Comparison of ENCODE assay signal across 8 mouse cellular contexts in the genomic region with DNA sequence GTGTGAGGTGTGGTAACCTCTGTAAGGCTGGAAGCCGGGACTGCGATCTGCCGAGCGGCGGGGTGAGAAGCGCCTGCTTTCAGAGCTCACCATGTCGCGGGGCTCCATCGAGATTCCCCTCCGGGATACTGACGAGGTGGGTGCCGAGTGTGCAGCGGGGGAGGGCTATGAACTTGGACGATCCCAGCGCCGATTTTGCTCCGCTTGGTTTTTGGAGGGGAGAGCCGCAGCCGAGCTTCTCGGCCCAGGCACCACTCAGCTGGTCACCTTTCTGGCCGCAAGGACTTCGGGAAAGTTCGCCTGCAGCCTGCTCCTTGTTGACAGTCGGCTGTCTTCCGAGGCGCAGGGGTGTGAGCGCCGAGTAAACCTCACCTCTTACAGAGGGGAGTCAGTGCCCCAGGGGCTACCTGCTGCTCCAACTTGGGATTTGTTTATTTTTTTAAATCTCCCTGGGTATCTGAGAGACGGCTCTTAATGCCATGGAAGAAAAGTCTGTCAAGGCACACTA. TPM values are rescaled to one million over a fixed set of nuclear protein-coding genes. Genes with fewer than 3 reads are reported as not detected.
A peak's percentile ranks its signal among the peaks of the same experiment; 100 is the strongest.
DNase-seq lines count a peak whose midpoint lies in the region; ATAC-seq lines count a peak whose summit lies in the region.

No protein-coding gene starts in this region.

- peaks cover 6% of the 10 kb centered on the region for H3K36me3 ChIP-seq in heart, embryonic 16.5 days (ENCODE audit: control insufficient read depth, insufficient read depth)
- H3K36me3 ChIP-seq in hindbrain, embryonic 12.5 days, result peaks cover 28% of the 10 kb centered on the region

- peak overlapping the region; percentile 90 for H3K9ac ChIP-seq in heart, embryonic 16.5 days (ENCODE audit: low read length)
- peak overlapping the region; percentile 76 for H3K9ac ChIP-seq in hindbrain, embryonic 12.5 days

- DNase-seq in heart, adult 8-10 months (ENCODE audit: low spot score), result no peak
- DNase-seq in lung, postnatal 36 days, result peak; percentile 39
- DNase-seq in ovary, adult 18-20 months (ENCODE audit: low spot score), result no peak
- DNase-seq in adrenal gland, adult 18-20 months (ENCODE audit: low spot score in 2 of 2), result no peak
- no peak for DNase-seq in cerebellum, adult 9-10 months

- no peaks in the 10 kb centered on the region for H3K27me3 ChIP-seq in heart, embryonic 16.5 days (ENCODE audit: control insufficient read depth, insufficient read depth, low read length)
- H3K27me3 ChIP-seq in hindbrain, embryonic 12.5 days, result no peaks in the 10 kb centered on the region

- H3K9me3 ChIP-seq in heart, embryonic 16.5 days (replicated peaks; ENCODE audit: control insufficient read depth, low read length), result no peaks in the 10 kb centered on the region
- H3K9me3 ChIP-seq in hindbrain, embryonic 12.5 days (replicated peaks), result no peaks in the 10 kb centered on the region

- WGBS in heart, embryonic 16.5 days, result under 1% methylated on average over 29 of the region's 29 CpGs
- WGBS in hindbrain, embryonic 12.5 days, result under 1% methylated on average over 29 of the region's 29 CpGs

- peak; percentile 20 for ATAC-seq in heart, embryonic 16.5 days (replicated peaks; ENCODE audit: extremely low read depth, insufficient read depth, low FRiP score)
- peak; percentile 57 for ATAC-seq in activated CD4-positive, CD25-positive, alpha-beta regulatory T cell, adult 4 months
- ATAC-seq in hindbrain, embryonic 12.5 days (ENCODE audit: low FRiP score), result peak; percentile 53

- H3K27ac ChIP-seq in heart, embryonic 16.5 days (ENCODE audit: low read length), result peak overlapping the region; percentile 97
- H3K27ac ChIP-seq in hindbrain, embryonic 12.5 days, result peak overlapping the region; percentile 96

- H3K4me2 ChIP-seq in heart, embryonic 16.5 days (ENCODE audit: low read depth, low read length), result peak overlapping the region; percentile 89
- H3K4me2 ChIP-seq in hindbrain, embryonic 12.5 days (replicated peaks), result peak overlapping the region; percentile 78

- peak overlapping the region; percentile 96 for H3K4me3 ChIP-seq in heart, embryonic 16.5 days (ENCODE audit: low read length)
- H3K4me3 ChIP-seq in hindbrain, embryonic 12.5 days, result peak overlapping the region; percentile 83

- H3K4me1 ChIP-seq in heart, embryonic 16.5 days (ENCODE audit: control insufficient read depth, insufficient read depth, low read length), result peaks cover 7% of the 10 kb centered on the region
- peaks cover 16% of the 10 kb centered on the region for H3K4me1 ChIP-seq in hindbrain, embryonic 12.5 days

RNA-seq across cellular contexts. Expression of a gene that starts 0.3 kb away (rescaled TPM):
- polyA plus RNA-seq in heart, embryonic 16.5 days (2015; fragmentation: Nextera tagmentation; extraction: Ambion mirVana), result 38.6 and 40.3 TPM in 2 replicates
- total RNA-seq in heart, adult 8-10 months (2022), result 10 to 100 TPM; 11.3 to 18.2 (median 12.9) TPM
- 10 to 100 TPM; 31.5 to 34.1 TPM for polyA plus RNA-seq in activated CD4-positive, CD25-positive, alpha-beta regulatory T cell, adult 4 months (2017; shearing (Covaris generic))
- polyA plus RNA-seq in hindbrain, embryonic 12.5 days (2016; fragmentation: Nextera tagmentation; extraction: Ambion mirVana), result 102 and 104 TPM in 2 replicates
- total RNA-seq in adrenal gland, adult 18-20 months (2021), result 10 to 100 TPM; 44.4 to 48.3 TPM

RNA-seq across cellular contexts. Expression of a gene that starts 46.8 kb away (rescaled TPM):
- 3.2 and 5.5 TPM in 2 replicates for polyA plus RNA-seq in heart, embryonic 16.5 days (2015; fragmentation: Nextera tagmentation; extraction: Ambion mirVana)
- total RNA-seq in heart, adult 8-10 months (2022), result 10 to 100 TPM; 12.7 to 15.6 (median 14.4) TPM
- under 1 TPM; 0.66 to 0.93 TPM for polyA plus RNA-seq in activated CD4-positive, CD25-positive, alpha-beta regulatory T cell, adult 4 months (2017; shearing (Covaris generic))
- 1.3 and 1.4 TPM in 2 replicates for polyA plus RNA-seq in hindbrain, embryonic 12.5 days (2016; fragmentation: Nextera tagmentation; extraction: Ambion mirVana)
- 10 to 100 TPM; 11.5 to 12.8 TPM for total RNA-seq in adrenal gland, adult 18-20 months (2021)

RNA-seq across cellular contexts. Expression of a gene that starts 53.7 kb away (rescaled TPM):
- 544 and 627 TPM in 2 replicates for polyA plus RNA-seq in heart, embryonic 16.5 days (2015; fragmentation: Nextera tagmentation; extraction: Ambion mirVana)
- total RNA-seq in heart, adult 8-10 months (2022), result 1,000 to 10,000 TPM in 3 of 4 experiments, 100 to 1,000 TPM in 1; 989 to 1,111 (median 1,090) TPM
- polyA plus RNA-seq in activated CD4-positive, CD25-positive, alpha-beta regulatory T cell, adult 4 months (2017; shearing (Covaris generic)), result 100 to 1,000 TPM; 799 to 823 TPM
- 1,474 and 1,620 TPM in 2 replicates for polyA plus RNA-seq in hindbrain, embryonic 12.5 days (2016; fragmentation: Nextera tagmentation; extraction: Ambion mirVana)
- total RNA-seq in adrenal gland, adult 18-20 months (2021), result 1,000 to 10,000 TPM in 1 of 2 experiments, 100 to 1,000 TPM in 1; 957 to 1,079 TPM
